In the genomic region with DNA sequence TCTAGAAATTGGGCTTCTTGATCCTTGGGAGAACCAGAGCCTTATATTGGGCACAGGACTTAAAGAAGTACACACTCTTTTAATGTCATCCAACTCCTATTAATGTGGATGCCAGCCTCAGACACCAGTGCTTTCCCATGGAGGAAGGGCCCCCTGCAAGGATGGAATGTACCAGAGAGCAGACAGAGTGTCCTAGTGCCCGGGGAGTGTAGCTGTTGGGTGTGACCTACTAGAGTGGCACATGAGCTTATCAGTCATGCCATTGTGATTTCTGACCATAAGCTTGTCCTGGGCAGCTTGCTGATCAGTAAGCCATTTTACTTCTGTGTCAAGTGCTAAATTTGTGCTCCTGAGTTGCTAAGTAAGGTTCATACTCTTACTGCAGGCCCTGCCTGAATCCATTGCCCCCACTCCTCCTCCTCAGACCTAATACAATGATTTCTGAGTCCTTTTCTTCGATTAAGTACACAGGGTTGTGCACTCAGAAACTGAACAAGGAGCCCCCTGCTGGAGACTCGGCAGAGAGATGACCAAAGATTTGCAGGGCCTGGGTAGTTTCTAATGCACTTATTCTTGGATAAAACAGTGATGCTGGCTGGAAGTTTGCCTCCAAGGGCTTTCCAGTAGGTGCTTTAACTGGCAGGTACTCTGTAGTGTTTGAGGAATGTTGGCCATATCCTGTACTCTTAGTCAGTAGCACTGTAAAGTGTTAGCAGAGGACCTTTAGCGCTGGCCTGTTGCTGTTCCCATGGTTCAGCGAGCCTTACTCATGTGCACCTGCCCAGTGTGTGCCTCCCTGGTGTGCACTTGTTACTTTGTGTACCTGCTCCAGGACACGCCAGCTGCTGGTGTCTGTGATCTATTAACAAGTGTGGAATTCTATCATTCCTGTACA, we compare ENCODE assay signal across 8 mouse cellular contexts. TPM values are rescaled to one million over a fixed set of nuclear protein-coding genes. Genes with fewer than 3 reads are reported as not detected.
DNase-seq lines count a peak whose midpoint lies in the region; ATAC-seq lines count a peak whose summit lies in the region.

No protein-coding gene starts in this region.

- peak; percentile 41 for DNase-seq in hindbrain, embryonic 14.5 days (ENCODE audit: low spot score)
- DNase-seq in thymus, postnatal 4 days = peak; percentile 37
- no peak for DNase-seq in thymus, postnatal 0 days (ENCODE audit: low spot score)
- DNase-seq in heart, adult 9 months (ENCODE audit: low spot score in 2 of 2) = peak; percentile 14 to 25
- DNase-seq in lung, postnatal 25 days (ENCODE audit: low spot score) = peak; percentile 28
- DNase-seq in gastrocnemius, adult 8-10 months (ENCODE audit: low spot score in 2 of 2) = no peak

- H3K9me3 ChIP-seq in hindbrain, embryonic 14.5 days (ENCODE audit: control insufficient read depth, low read length) = no peaks in the 10 kb centered on the region
- H3K9me3 ChIP-seq in hindbrain, embryonic 12.5 days (replicated peaks) = no peaks in the 10 kb centered on the region

- H3K9ac ChIP-seq in hindbrain, embryonic 14.5 days = no peak overlapping the region
- no peak overlapping the region for H3K9ac ChIP-seq in hindbrain, embryonic 12.5 days

- WGBS in hindbrain, embryonic 14.5 days = 57% methylated on average over 6 of the region's 6 CpGs
- 57% methylated on average over 6 of the region's 6 CpGs for WGBS in hindbrain, embryonic 12.5 days

- H3K4me3 ChIP-seq in hindbrain, embryonic 14.5 days (replicated peaks; ENCODE audit: low read length) = no peak overlapping the region
- H3K4me3 ChIP-seq in hindbrain, embryonic 12.5 days = no peak overlapping the region

- ATAC-seq in hindbrain, embryonic 14.5 days (ENCODE audit: low FRiP score) = no peak
- no peak for ATAC-seq in hindbrain, embryonic 12.5 days (ENCODE audit: low FRiP score)
- ATAC-seq in erythroblast, adult 5-6 weeks (replicated peaks; ENCODE audit: low FRiP score, poor library complexity, severe bottlenecking) = no peak

- H3K27ac ChIP-seq in hindbrain, embryonic 14.5 days = no peak overlapping the region
- no peak overlapping the region for H3K27ac ChIP-seq in hindbrain, embryonic 12.5 days

- no peaks in the 10 kb centered on the region for H3K27me3 ChIP-seq in hindbrain, embryonic 14.5 days (ENCODE audit: control insufficient read depth, insufficient read depth, low read length)
- no peaks in the 10 kb centered on the region for H3K27me3 ChIP-seq in hindbrain, embryonic 12.5 days

- H3K4me1 ChIP-seq in hindbrain, embryonic 14.5 days (replicated peaks; ENCODE audit: control insufficient read depth, insufficient read depth, low read length) = no peaks in the 10 kb centered on the region
- no peaks in the 10 kb centered on the region for H3K4me1 ChIP-seq in hindbrain, embryonic 12.5 days

- no peak overlapping the region for H3K4me2 ChIP-seq in hindbrain, embryonic 14.5 days (replicated peaks)
- no peak overlapping the region for H3K4me2 ChIP-seq in hindbrain, embryonic 12.5 days (replicated peaks)

- no peaks in the 10 kb centered on the region for H3K36me3 ChIP-seq in hindbrain, embryonic 14.5 days (replicated peaks; ENCODE audit: control insufficient read depth, insufficient read depth)
- no peaks in the 10 kb centered on the region for H3K36me3 ChIP-seq in hindbrain, embryonic 12.5 days

RNA-seq across cellular contexts. Expression of gene Tspan9, which starts 25.6 kb away (rescaled TPM):
- polyA plus RNA-seq in hindbrain, embryonic 14.5 days (2014; fragmentation: Nextera tagmentation; extraction: Ambion mirVana) = 41.3 and 43.4 TPM in 2 replicates
- polyA plus RNA-seq in hindbrain, embryonic 12.5 days (2016; fragmentation: Nextera tagmentation; extraction: Ambion mirVana) = 63.4 and 71.6 TPM in 2 replicates
- 28.2 and 28.6 TPM in 2 replicates for polyA plus RNA-seq in thymus, postnatal 0 days (2015; fragmentation: Nextera tagmentation; extraction: Ambion mirVana)
- total RNA-seq in erythroblast, adult 5-6 weeks (2015; ENCODE audit: low replicate concordance) = 0.63 TPM in 1 of 2 replicates, not detected in the other
- 0.26 and 0.56 TPM in 2 replicates for total RNA-seq in erythroblast, adult 5-6 weeks (2017; ENCODE audit: low replicate concordance)
- total RNA-seq in gastrocnemius, adult 8-10 months (2022) = 10 to 100 TPM; 27.4 to 36.6 (median 31.5) TPM

Comparison
In these comparisons a context has a peak if more than half of its experiments do, and no peak if none do; other contexts are left out.
1. DNase-seq: peak in hindbrain, embryonic 14.5 days (single experiment), thymus, postnatal 4 days (single experiment), heart, adult 9 months (2 of 2) and lung, postnatal 25 days (single experiment); none in thymus, postnatal 0 days (single experiment) and gastrocnemius, adult 8-10 months (0 of 2).